Mouse (Mus musculus) liver (tissue): Measurements from ENCODE around the gene Cgrrf1.

Experiments
- DNase-seq: peaks from one replicate; pipeline ENCODE4 v3.0.0-alpha.2; 2020; ENCODE audit warnings: mixed read lengths

Cgrrf1 gene

DNA sequence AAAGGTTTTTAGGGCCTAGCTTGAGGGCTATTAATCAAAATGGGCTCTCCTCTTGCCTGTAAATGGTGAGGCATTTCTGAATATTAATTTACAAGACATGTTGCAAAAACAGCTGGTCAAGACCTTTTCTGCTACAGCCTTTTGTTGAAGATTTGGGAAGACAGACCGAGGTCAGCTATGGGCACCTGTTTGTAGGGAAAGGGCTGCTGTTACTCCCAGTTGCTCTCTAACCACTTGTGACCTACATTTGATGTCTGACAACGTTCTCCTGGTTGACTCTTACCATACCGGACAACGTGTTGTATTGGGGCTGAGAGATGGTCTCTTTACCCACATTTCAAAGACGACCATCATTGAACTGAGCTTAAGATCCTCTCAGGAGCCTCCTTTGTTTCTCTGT lies 66.0 kb downstream of the Cgrrf1 start:
- no peak for DNase-seq

DNA sequence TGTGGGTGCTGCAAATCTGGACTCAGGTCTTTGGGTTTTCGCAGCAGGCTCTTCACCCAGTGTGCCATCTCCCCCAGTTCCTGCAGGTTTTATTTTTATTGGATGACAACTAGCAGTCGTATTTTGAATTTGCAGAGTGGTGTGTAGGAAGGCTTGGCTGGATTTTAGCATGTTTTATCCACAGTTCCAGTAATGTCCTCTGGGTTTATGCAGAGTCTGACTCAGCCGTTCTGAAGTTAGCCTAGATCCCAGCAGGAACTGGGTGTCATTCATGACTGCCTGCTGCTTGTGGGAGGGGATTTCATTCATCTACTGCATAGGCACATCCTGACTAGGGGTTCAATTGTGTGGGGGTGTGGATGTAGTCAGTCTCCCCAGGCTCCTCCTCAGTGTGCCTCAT lies 66.7 kb downstream of the Cgrrf1 start:
- DNase-seq, result no peak

DNA sequence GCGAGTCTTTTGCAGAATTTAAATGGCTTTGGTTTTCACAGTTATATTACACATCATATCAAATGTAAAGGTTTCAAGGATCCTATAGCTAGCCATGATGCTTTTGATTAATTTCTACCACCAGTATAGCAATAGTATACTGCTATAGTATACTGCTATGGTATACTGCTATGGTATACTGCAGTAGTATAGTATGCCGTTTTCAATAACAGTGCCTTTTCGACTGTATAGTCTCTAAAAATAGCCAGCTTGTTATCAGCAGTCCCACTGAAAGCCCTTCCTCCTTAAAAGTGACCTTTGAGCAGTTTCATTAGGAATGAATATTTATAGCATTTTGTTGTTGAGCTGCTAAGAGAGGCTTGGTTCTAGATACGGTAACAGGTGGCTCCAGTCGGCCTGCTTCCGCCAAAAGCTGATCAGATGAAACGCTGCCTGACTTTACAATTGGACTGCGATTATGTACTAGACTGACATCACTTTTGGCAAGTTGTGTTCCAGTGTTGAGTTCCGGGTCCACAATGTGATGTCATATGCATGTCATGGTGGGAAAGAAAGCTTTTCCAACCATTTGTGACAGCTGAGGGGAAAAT lies 70.7 kb downstream of the Cgrrf1 start:
- no peak for DNase-seq
